Mouse (Mus musculus) embryo, embryonic 11 days (tissue): ENCODE measurements around the gene Snta1.
"Not testable (repeated sequence)": the region's sequence is repeated elsewhere in the genome, so short reads cannot be mapped to it uniquely, and the experiment has no call there.

Source experiments
- DNase-seq: peaks from one replicate; pipeline ENCODE4 v3.0.0-alpha.2; 2015

Gene Snta1

GRCm38 (mm10) chr2:154372151-154372829, 35.6 kb downstream of the Snta1 start:
- peak; percentile 94 for DNase-seq

GRCm38 (mm10) chr2:154367510-154367909, 40.4 kb downstream of the Snta1 start:
- no peak for DNase-seq

GRCm38 (mm10) chr2:154354000-154354425, 53.9 kb downstream of the Snta1 start:
- DNase-seq: not testable (repeated sequence)

GRCm38 (mm10) chr2:154348152-154348551, 59.7 kb downstream of the Snta1 start:
- no peak for DNase-seq

- no peak for DNase-seq
Measured at GRCm38 (mm10) chr2:154339356-154339755, 68.5 kb downstream of the Snta1 start.

- DNase-seq: no peak
Measured at GRCm38 (mm10) chr2:154338161-154338560, 69.7 kb downstream of the Snta1 start.

- DNase-seq: no peak
Measured at GRCm38 (mm10) chr2:154335572-154335971, 72.3 kb downstream of the Snta1 start.

- no peak for DNase-seq
Measured at GRCm38 (mm10) chr2:154326852-154327251, 81.0 kb downstream of the Snta1 start.
